Mouse (Mus musculus) heart, embryonic 13.5 days (tissue): ENCODE results near the gene Rspo1. TPM values are rescaled to one million over a fixed set of nuclear protein-coding genes. Genes with fewer than 3 reads are reported as not detected.

Experiments
- ATAC-seq: fragments of 200-750 bp; cut with Nextera tagmentation; 2 replicates; pipeline ENCODE4 v1.8.0; 2017; ENCODE audit warnings: moderate TSS enrichment; ENCODE audit not compliant: insufficient number of reproducible peaks, low FRiP score, low TSS enrichment; ENCODE audit errors: extremely low read depth
- H3K27ac ChIP-seq: fragments of 300-500 bp; sonication (generic); replicated peaks from 2 replicates; pipeline ENCODE4 v1.5.1; 2015; ENCODE audit warnings: moderate library complexity, mild to moderate bottlenecking, inconsistent platforms
- H3K27me3 ChIP-seq: fragments of 300-500 bp; sonication (generic); replicated peaks from 2 replicates; pipeline ENCODE4 v1.6.1; 2015; ENCODE audit warnings: mild to moderate bottlenecking, inconsistent platforms
- H3K36me3 ChIP-seq: fragments of 300-500 bp; sonication (generic); 2 replicates; pipeline ENCODE4 v1.6.1; 2015; ENCODE audit warnings: mild to moderate bottlenecking, inconsistent platforms
- H3K4me1 ChIP-seq: fragments of 300-500 bp; sonication (generic); 2 replicates; pipeline ENCODE4 v1.6.1; 2015; ENCODE audit warnings: inconsistent platforms
- H3K4me2 ChIP-seq: fragments of 300-500 bp; sonication (generic); 2 replicates; pipeline ENCODE4 v1.6.1; 2015; ENCODE audit warnings: inconsistent platforms, mild to moderate bottlenecking, moderate library complexity
- H3K4me3 ChIP-seq: fragments of 300-500 bp; sonication (generic); 2 replicates; pipeline ENCODE4 v1.5.1; 2015; ENCODE audit warnings: moderate library complexity, mild to moderate bottlenecking, inconsistent platforms
- H3K9ac ChIP-seq: fragments of 300-500 bp; sonication (generic); 2 replicates; pipeline ENCODE4 v1.6.1; 2015; ENCODE audit warnings: inconsistent platforms, mild to moderate bottlenecking, moderate library complexity
- H3K9me3 ChIP-seq: fragments of 300-500 bp; sonication (generic); 2 replicates; pipeline ENCODE4 v1.6.1; 2016; ENCODE audit warnings: inconsistent platforms
- WGBS: fragments of 180-500 bp; shearing (Covaris S2); methylation state at CpG from one replicate; pipeline ENCODE4 v1.1.7; 2015; ENCODE audit warnings: mixed read lengths; 5-methylcytosine and 5-hydroxymethylcytosine counted together
- polyA plus RNA-seq: library from polyadenylated mRNA; unstranded; fragments of >200 nt; fragmentation: Nextera tagmentation; extraction: Ambion mirVana; gene quantifications from 2 replicates; pipeline ENCODE4 v1.2.1, GENCODE M21; 2015

Rspo1 gene
- polyA plus RNA-seq, 1 experiment from 2014 or later = 9.1 TPM

DNA sequence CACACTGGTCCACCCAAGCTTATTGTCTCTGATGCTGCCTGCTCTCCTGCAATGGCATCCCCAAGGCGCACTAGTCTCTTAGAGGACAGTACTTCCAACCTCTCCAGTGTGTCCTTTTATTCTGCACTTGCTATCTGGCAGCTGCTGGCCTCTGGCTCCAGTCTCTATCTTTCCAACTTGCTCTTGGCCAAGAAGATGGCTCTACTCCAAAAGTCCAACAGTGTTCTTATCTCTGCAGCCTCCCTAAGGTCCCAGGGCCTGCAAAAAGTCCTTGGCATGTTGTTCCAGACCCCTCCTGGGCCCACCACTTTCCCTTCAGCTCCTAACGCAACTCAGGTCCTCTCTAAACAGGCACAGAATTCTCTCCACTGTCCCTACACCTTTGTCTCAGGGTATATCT, 28.9 kb upstream of the Rspo1 start:
- Histone ChIP-seq H3K9ac (no peak overlapping the region), H3K4me2 (no peak overlapping the region), H3K4me3 (no peak overlapping the region), H3K27ac (no peak overlapping the region), H3K36me3 (no peaks in the 10 kb centered on the region), H3K4me1 (0 out of 2 replicates have a peak, but pooled peaks cover 4% of the 10 kb centered on the region), H3K9me3 (no peaks in the 10 kb centered on the region), H3K27me3 (peaks cover 14% of the 10 kb centered on the region; the same call in 1 of the 2 replicates)
- no peak for ATAC-seq
- WGBS = 66% methylated on average over 2 of the region's 2 CpGs

DNA sequence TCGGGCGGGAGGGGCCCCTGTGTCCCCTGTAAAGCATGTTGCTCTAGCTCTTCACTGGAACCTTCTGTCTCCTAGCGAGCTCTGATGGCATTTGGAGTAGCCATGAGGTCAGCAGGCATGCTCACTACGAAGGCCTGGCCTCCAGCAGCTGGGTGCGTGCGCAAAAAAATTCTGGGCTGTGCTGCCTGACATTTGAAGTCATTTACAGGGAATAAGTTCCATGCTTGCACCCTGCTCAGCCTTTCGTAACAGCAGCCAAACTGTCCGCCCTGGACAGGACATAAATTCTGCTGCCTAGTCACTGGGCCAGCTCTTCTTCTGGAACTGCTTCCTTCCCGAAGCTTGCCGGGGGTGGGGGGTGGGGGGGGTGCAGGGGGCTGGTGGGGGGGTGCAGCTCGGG, 27.2 kb upstream of the Rspo1 start:
- Histone ChIP-seq H3K9me3 (no peaks in the 10 kb centered on the region), H3K36me3 (no peaks in the 10 kb centered on the region), H3K4me2 (no peak overlapping the region), H3K27me3 (peaks cover 17% of the 10 kb centered on the region; the same call in 1 of the 2 replicates), H3K4me1 (0 out of 2 replicates have a peak, but pooled peaks cover 4% of the 10 kb centered on the region), H3K9ac (no peak overlapping the region), H3K4me3 (no peak overlapping the region), H3K27ac (no peak overlapping the region)
- ATAC-seq = no peak
- WGBS = 50% methylated on average over 11 of the region's 11 CpGs

DNA sequence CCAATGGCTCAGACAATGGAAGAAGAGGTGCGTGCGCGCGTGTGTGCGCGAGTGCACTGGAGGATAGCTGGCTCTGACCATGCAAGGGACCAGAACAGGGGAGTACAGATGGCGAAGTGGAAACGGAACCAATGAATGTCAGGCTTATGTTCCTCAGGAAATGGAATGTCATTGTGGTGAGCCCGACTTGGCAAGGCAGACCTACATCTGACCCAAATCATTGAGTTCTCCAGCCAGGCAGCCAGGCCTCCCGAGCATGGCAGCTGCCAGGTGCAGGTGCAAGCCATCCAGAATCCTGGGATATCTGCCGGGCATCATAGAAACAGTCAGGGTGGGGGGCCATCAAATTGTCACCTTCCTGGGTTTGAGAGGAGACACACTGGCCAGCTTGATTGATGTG, 25.3 kb upstream of the Rspo1 start:
- Histone ChIP-seq H3K4me3 (no peak overlapping the region), H3K4me2 (no peak overlapping the region), H3K36me3 (no peaks in the 10 kb centered on the region), H3K4me1 (0 out of 2 replicates have a peak, but pooled peaks cover 4% of the 10 kb centered on the region), H3K27me3 (peaks cover 17% of the 10 kb centered on the region; the same call in 1 of the 2 replicates), H3K9me3 (no peaks in the 10 kb centered on the region), H3K27ac (no peak overlapping the region), H3K9ac (no peak overlapping the region)
- no peak for ATAC-seq
- WGBS = 82% methylated on average over 11 of the region's 11 CpGs

DNA sequence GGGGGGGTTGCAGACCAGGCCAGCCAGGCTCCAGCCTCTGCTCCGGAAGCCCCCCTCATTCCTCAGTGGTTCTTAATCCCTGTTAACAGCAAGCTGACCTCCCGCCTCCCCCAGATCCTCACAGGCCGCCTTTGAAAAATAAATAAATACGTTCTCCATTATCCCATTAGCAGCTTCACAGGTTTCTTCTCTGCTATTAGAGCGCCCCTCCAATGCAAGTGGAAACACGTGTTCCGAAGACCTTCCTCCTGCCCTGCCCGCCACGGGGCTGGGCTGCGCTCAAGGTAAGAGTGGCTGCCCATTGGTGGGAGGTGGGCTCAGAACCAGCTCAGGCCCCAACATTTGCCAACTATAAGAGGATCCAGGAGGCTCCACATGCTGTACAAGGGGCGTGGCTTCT, 23.7 kb upstream of the Rspo1 start:
- Histone ChIP-seq H3K27ac (no peak overlapping the region), H3K9me3 (no peaks in the 10 kb centered on the region), H3K27me3 (peaks cover 17% of the 10 kb centered on the region; the same call in 1 of the 2 replicates), H3K36me3 (no peaks in the 10 kb centered on the region), H3K4me3 (no peak overlapping the region), H3K4me2 (no peak overlapping the region), H3K9ac (no peak overlapping the region), H3K4me1 (no peaks in the 10 kb centered on the region)
- ATAC-seq = no peak
- WGBS = 20% methylated on average over 11 of the region's 11 CpGs

DNA sequence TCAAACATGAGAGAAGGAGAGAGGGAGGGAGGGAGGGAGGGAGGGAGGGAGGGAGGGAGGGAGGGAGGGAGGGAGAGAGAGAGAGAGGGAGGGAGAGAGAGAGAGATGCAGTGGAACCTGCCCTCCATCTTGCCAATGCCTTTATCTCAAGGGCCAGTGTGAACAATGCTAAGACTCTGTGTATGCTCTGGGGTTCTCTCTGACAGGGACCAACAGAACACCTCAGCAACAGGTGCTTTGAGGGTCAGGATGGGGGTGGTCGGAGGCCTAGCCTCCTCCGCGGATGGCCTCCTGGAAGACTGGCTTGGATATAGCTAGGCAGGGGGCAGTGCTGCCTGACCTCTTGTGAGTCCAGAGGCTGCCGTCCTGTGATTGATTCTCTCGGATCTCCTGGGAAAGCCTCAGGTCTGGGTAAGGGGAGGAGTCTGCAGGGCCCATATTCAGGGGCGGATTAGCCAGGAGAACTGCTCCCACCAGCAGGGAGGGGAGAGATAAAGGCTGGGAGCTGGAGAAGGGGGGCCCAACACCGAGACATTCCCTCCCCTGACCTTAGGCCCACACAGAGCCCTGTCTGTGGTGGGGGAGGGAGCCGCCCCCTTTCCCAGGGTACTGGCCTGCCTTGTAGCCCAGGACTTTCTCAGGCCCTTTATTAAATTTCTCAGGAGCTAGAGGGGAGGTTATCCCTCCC, 21.2 kb upstream of the Rspo1 start:
- H3K36me3 ChIP-seq = no peaks in the 10 kb centered on the region
- WGBS = 16% methylated on average over 8 of the region's 8 CpGs
- no peaks in the 10 kb centered on the region for H3K9me3 ChIP-seq
- H3K4me1 ChIP-seq = no peaks in the 10 kb centered on the region
- no peak overlapping the region for H3K27ac ChIP-seq
- H3K4me3 ChIP-seq = no peak overlapping the region
- peaks cover 37% of the 10 kb centered on the region for H3K27me3 ChIP-seq
- no peak overlapping the region for H3K9ac ChIP-seq
- H3K4me2 ChIP-seq = no peak overlapping the region
- no peak for ATAC-seq

DNA sequence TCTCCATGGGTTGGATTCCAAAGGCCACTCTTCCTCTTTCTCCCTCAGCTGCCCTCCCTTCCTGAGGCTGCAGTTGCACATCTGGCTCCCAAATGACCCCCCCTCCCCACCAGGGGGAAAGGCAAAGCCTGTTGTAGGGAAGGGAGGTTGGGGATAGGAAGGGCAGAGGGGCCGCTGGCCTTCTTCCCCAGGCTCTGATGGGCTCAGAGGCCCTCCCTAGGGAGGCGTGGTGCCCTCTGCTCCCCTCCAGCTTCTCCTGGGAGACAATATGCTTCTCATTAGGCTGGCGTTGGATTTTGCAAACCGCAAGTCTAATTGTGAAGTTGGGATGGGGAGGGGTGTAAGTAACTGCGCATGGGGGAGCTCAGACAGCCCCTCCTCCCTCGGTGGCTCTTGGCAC, 17.5 kb upstream of the Rspo1 start:
- Histone ChIP-seq H3K4me3 (no peak overlapping the region), H3K27ac (no peak overlapping the region), H3K4me2 (no peak overlapping the region), H3K36me3 (no peaks in the 10 kb centered on the region), H3K9ac (no peak overlapping the region), H3K27me3 (peaks cover 56% of the 10 kb centered on the region), H3K9me3 (no peaks in the 10 kb centered on the region), H3K4me1 (no peaks in the 10 kb centered on the region)
- 62% methylated on average over 6 of the region's 6 CpGs for WGBS
- no peak for ATAC-seq

DNA sequence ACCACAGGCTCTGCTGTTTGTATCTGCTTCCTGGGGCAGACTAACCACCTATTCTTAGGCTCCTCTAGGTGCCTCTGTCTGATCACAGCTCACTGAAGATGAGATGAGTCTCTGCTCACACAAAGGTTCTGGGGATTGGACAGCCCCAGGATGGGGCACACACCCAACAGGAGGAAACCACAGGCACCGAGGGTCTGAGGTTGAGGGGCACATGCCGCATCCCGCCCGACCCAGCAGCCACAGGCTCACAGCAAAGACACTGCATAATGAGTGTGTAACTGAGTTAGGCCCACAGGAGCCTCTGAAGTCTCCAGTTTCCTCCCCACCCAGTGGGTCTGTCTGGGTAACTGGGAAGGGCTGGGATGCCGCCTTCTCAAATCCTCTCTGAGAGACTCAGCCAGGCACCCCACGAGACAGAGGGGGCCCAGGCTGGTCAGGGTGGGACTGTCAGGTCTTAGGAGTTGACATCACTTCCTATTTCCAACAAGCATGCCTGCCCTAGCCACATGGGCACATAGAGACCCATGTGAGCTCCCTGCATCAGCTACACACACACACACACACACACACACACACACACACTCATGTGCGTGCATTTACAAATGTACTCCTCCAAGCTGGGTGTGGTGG, 16.9 kb upstream of the Rspo1 start:
- ATAC-seq = no peak
- no peak overlapping the region for H3K9ac ChIP-seq
- H3K4me1 ChIP-seq = no peaks in the 10 kb centered on the region
- no peak overlapping the region for H3K4me3 ChIP-seq
- 69% methylated on average over 7 of the region's 7 CpGs for WGBS
- H3K27ac ChIP-seq = no peak overlapping the region
- H3K9me3 ChIP-seq = no peaks in the 10 kb centered on the region
- peaks cover 62% of the 10 kb centered on the region for H3K27me3 ChIP-seq
- no peaks in the 10 kb centered on the region for H3K36me3 ChIP-seq
- H3K4me2 ChIP-seq = no peak overlapping the region

DNA sequence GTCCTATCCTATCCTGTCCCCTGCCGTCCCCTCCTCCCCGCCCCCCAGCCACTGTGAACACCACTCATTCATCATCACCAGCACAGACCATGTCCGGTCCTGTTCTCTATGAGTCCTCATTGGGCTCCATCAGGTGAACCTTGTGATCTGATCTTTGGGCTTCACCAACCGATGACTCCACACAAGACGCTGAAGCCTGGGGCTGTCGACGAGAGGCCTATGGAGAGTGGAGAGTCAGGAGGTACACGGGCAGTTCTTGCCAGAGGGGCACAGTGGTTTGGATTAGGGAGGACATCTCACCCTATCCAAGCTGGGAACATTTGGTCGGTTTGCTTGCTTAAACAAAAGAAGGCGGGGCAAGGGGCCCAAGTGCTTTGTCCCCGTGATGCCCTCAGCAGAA, 16.0 kb upstream of the Rspo1 start:
- no peaks in the 10 kb centered on the region for H3K4me1 ChIP-seq
- ATAC-seq = no peak

DNA sequence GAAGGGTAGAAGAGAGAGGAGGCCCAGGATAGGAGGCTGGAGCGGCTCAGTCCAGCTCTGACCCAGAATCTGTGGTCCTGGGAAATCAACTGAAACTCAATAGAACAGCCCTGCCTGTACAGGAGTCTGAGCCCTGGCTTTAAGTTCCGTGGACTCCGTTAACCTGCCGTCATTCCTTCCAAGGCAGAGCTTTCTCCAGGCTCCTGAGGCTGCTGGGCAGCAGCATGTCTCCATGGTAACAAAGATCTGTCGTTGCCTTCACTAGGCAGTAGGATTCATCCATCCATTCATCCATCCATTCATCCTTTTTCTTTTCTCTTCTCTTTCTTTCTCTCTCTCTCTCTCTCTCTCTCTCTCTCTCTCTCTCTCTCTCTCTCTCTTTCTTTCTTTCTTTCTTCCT, 15.6 kb upstream of the Rspo1 start:
- Histone ChIP-seq H3K4me3 (no peak overlapping the region), H3K4me2 (no peak overlapping the region), H3K27ac (no peak overlapping the region), H3K9me3 (no peaks in the 10 kb centered on the region), H3K4me1 (no peaks in the 10 kb centered on the region), H3K27me3 (peaks cover 67% of the 10 kb centered on the region), H3K36me3 (no peaks in the 10 kb centered on the region), H3K9ac (no peak overlapping the region)
- ATAC-seq = no peak
- WGBS = 48% methylated on average over 5 of the region's 5 CpGs

More for the DNA sequence above, 16.0 kb upstream of the Rspo1 start:
- WGBS = 67% methylated on average over 11 of the region's 11 CpGs
- Histone ChIP-seq H3K4me2 (no peak overlapping the region), H3K4me3 (no peak overlapping the region), H3K9me3 (no peaks in the 10 kb centered on the region), H3K27ac (no peak overlapping the region), H3K36me3 (no peaks in the 10 kb centered on the region), H3K9ac (no peak overlapping the region), H3K27me3 (peaks cover 67% of the 10 kb centered on the region)

DNA sequence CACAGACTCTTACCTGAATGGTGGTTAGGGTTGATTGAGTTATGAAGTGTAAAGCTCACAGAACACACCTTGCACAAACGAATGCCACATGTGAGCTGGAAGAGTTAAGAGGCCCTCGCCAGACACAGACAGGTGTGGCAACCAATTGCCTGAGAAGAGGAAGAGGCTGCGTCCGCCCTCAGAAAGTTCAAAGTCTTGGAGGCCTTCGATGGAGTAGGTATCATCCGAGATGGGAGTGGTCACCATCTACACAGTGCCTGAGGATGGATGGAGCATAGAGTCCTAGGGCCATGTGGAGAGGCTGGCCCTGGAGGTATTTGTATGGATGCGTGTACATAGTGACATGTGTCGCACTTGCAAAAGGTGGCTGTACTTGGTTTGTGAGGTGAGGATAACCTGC, 15.1 kb upstream of the Rspo1 start:
- Histone ChIP-seq H3K36me3 (no peaks in the 10 kb centered on the region), H3K4me2 (no peak overlapping the region), H3K27me3 (peaks cover 67% of the 10 kb centered on the region), H3K4me1 (no peaks in the 10 kb centered on the region), H3K4me3 (no peak overlapping the region), H3K9me3 (no peaks in the 10 kb centered on the region), H3K9ac (no peak overlapping the region), H3K27ac (no peak overlapping the region)
- ATAC-seq = no peak
- WGBS = 74% methylated on average over 8 of the region's 8 CpGs

DNA sequence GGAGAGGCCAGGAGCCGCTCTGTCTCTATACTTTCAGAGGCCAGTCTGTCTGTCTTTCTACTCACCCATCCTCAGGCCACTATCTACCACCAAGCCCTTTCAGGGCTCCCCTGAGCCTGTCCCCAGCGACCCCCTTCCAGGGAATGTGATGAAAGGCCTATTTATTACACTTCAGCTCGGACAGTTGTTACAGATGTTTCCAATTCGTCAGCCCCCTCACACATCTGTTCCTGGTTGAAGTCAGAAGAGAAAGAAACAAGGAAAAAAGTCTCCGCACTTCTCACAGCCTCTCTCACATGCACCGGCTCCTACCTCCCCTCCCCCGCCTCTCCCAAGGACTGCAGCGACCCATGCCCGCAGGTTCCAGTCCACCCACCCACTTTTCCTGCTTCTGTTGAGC, 13.9 kb upstream of the Rspo1 start:
- 34% methylated on average over 9 of the region's 9 CpGs for WGBS
- Histone ChIP-seq H3K9ac (no peak overlapping the region), H3K27ac (no peak overlapping the region), H3K4me1 (no peaks in the 10 kb centered on the region), H3K36me3 (no peaks in the 10 kb centered on the region), H3K27me3 (peaks cover 67% of the 10 kb centered on the region), H3K4me2 (no peak overlapping the region), H3K4me3 (no peak overlapping the region), H3K9me3 (no peaks in the 10 kb centered on the region)
- ATAC-seq = no peak

DNA sequence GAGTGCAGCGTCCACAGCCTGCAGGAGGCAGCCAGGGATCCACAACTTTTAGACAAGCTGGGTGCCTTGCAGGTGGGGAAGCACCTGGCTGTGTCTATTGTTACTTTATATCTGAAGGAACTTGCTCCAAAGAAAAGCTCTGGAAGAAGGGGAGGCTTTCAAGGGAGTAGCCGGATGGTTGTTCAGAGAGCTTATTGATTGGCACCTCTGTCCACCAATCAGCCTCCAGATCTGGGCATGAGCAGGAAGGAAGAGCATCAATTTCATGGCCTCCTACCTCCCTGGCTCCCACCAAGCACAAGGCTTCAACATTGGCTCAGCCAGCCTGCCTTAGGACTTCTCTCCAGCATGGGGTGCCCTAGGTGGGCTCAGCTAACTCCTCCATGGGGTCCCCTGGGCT, 12.9 kb upstream of the Rspo1 start:
- Histone ChIP-seq H3K4me1 (no peaks in the 10 kb centered on the region), H3K27me3 (peaks cover 70% of the 10 kb centered on the region), H3K4me3 (no peak overlapping the region), H3K36me3 (no peaks in the 10 kb centered on the region), H3K4me2 (no peak overlapping the region), H3K9me3 (no peaks in the 10 kb centered on the region), H3K9ac (no peak overlapping the region), H3K27ac (no peak overlapping the region)
- ATAC-seq = no peak
- 70% methylated on average over 2 of the region's 2 CpGs for WGBS
